Mouse (Mus musculus): ENCODE data around the gene Pmp22. TPM values are rescaled to one million over a fixed set of nuclear protein-coding genes. Genes with fewer than 3 reads are reported as not detected.

Pmp22 gene
- polyA plus RNA-seq, 1 experiment from 2014 or later = 21.5 TPM

- Histone ChIP-seq H3K9ac (no peak overlapping the region), H3K36me3 (no peaks in the 10 kb centered on the region), H3K9me3 (replicated peaks) (no peaks in the 10 kb centered on the region), H3K4me3 (replicated peaks) (no peak overlapping the region), H3K4me1 (replicated peaks) (no peaks in the 10 kb centered on the region; the same call in 1 of the 2 replicates), H3K27me3 (peaks cover 43% of the 10 kb centered on the region), H3K27ac (no peak overlapping the region), H3K4me2 (no peak overlapping the region)
- 53% methylated on average over 6 of the region's 6 CpGs for WGBS (ENCODE audit: insufficient replicate concordance)
- no peak for ATAC-seq (ENCODE audit: low read depth)
- no peak for DNase-seq
Observed at GRCm38 (mm10) chr11:63136205-63136604, 7.4 kb downstream of the Pmp22 start.

GRCm38 (mm10) chr11:63136836-63137416 is 8.1 kb downstream of the Pmp22 start:
- H3K9me3 ChIP-seq (replicated peaks) = no peaks in the 10 kb centered on the region
- no peak overlapping the region for H3K27ac ChIP-seq
- no peak overlapping the region for H3K4me2 ChIP-seq
- no peak overlapping the region for H3K4me3 ChIP-seq (replicated peaks)
- WGBS (ENCODE audit: insufficient replicate concordance) = 74% methylated on average over 4 of the region's 4 CpGs
- H3K4me1 ChIP-seq (replicated peaks) = no peaks in the 10 kb centered on the region
- H3K36me3 ChIP-seq = no peaks in the 10 kb centered on the region
- peaks cover 36% of the 10 kb centered on the region for H3K27me3 ChIP-seq
- no peak for DNase-seq
- H3K9ac ChIP-seq = no peak overlapping the region
- no peak for ATAC-seq (ENCODE audit: low read depth)

GRCm38 (mm10) chr11:63138739-63139138 is 10.0 kb downstream of the Pmp22 start:
- no peak overlapping the region for H3K27ac ChIP-seq
- ATAC-seq (ENCODE audit: low read depth) (no peak), DNase-seq (no peak)
- 0 out of 2 replicates have a peak, but pooled peaks cover 6% of the 10 kb centered on the region for H3K4me1 ChIP-seq (replicated peaks)
- WGBS (ENCODE audit: insufficient replicate concordance) = 23% methylated on average over 3 of the region's 3 CpGs
- no peak overlapping the region for H3K9ac ChIP-seq
- no peak overlapping the region for H3K4me3 ChIP-seq (replicated peaks)
- H3K9me3 ChIP-seq (replicated peaks) = no peaks in the 10 kb centered on the region
- H3K27me3 ChIP-seq = peaks cover 18% of the 10 kb centered on the region
- no peak overlapping the region for H3K4me2 ChIP-seq
- H3K36me3 ChIP-seq = no peaks in the 10 kb centered on the region

- no peak for ATAC-seq (ENCODE audit: low read depth)
- no peaks in the 10 kb centered on the region for H3K36me3 ChIP-seq
- no peak overlapping the region for H3K4me2 ChIP-seq
- DNase-seq = no peak
- no peaks in the 10 kb centered on the region for H3K9me3 ChIP-seq (replicated peaks)
- no peak overlapping the region for H3K27ac ChIP-seq
- peaks cover 9% of the 10 kb centered on the region for H3K4me1 ChIP-seq (replicated peaks)
- H3K27me3 ChIP-seq = no peaks in the 10 kb centered on the region
- H3K4me3 ChIP-seq (replicated peaks) = no peak overlapping the region
- 63% methylated on average over 5 of the region's 5 CpGs for WGBS (ENCODE audit: insufficient replicate concordance)
- H3K9ac ChIP-seq = no peak overlapping the region
Observed at GRCm38 (mm10) chr11:63142311-63142710, 13.5 kb downstream of the Pmp22 start.

- DNase-seq (no peak), ATAC-seq (ENCODE audit: low read depth) (no peak)
- H3K4me1 ChIP-seq (replicated peaks) = peaks cover 9% of the 10 kb centered on the region
- no peak overlapping the region for H3K27ac ChIP-seq
- no peak overlapping the region for H3K9ac ChIP-seq
- no peaks in the 10 kb centered on the region for H3K36me3 ChIP-seq
- H3K4me2 ChIP-seq = no peak overlapping the region
- H3K27me3 ChIP-seq = no peaks in the 10 kb centered on the region
- no peaks in the 10 kb centered on the region for H3K9me3 ChIP-seq (replicated peaks)
- H3K4me3 ChIP-seq (replicated peaks) = no peak overlapping the region
- WGBS (ENCODE audit: insufficient replicate concordance) = 67% methylated on average over 4 of the region's 4 CpGs
Observed at GRCm38 (mm10) chr11:63142816-63143215, 14.0 kb downstream of the Pmp22 start.

GRCm38 (mm10) chr11:63143486-63143885 is 14.7 kb downstream of the Pmp22 start:
- Histone ChIP-seq H3K4me1 (replicated peaks) (peaks cover 9% of the 10 kb centered on the region), H3K4me3 (replicated peaks) (no peak overlapping the region), H3K27ac (no peak overlapping the region), H3K27me3 (no peaks in the 10 kb centered on the region), H3K9me3 (replicated peaks) (no peaks in the 10 kb centered on the region), H3K36me3 (no peaks in the 10 kb centered on the region), H3K4me2 (no peak overlapping the region), H3K9ac (no peak overlapping the region)
- DNase-seq = no peak
- ATAC-seq (ENCODE audit: low read depth) = no peak
- WGBS (ENCODE audit: insufficient replicate concordance) = 62% methylated on average over 8 of the region's 8 CpGs

- Histone ChIP-seq H3K9me3 (replicated peaks) (no peaks in the 10 kb centered on the region), H3K27ac (no peak overlapping the region), H3K36me3 (no peaks in the 10 kb centered on the region), H3K4me1 (replicated peaks) (peaks cover 9% of the 10 kb centered on the region), H3K9ac (no peak overlapping the region), H3K4me3 (replicated peaks) (no peak overlapping the region), H3K4me2 (no peak overlapping the region), H3K27me3 (no peaks in the 10 kb centered on the region)
- 30% methylated on average over 7 of the region's 7 CpGs for WGBS (ENCODE audit: insufficient replicate concordance)
- DNase-seq = no peak
- ATAC-seq (ENCODE audit: low read depth) = no peak
Observed at GRCm38 (mm10) chr11:63146601-63147000, 17.8 kb downstream of the Pmp22 start.

- H3K4me1 ChIP-seq (replicated peaks) = peaks cover 3% of the 10 kb centered on the region
Observed at GRCm38 (mm10) chr11:63148276-63148675, 19.5 kb downstream of the Pmp22 start.

GRCm38 (mm10) chr11:63151857-63152256 is 23.1 kb downstream of the Pmp22 start:
- H3K4me1 ChIP-seq (replicated peaks) = no peaks in the 10 kb centered on the region
- H3K27ac ChIP-seq = no peak overlapping the region
- H3K9ac ChIP-seq = no peak overlapping the region
- H3K27me3 ChIP-seq = no peaks in the 10 kb centered on the region
- no peak overlapping the region for H3K4me3 ChIP-seq (replicated peaks)
- DNase-seq = no peak
- H3K36me3 ChIP-seq = no peaks in the 10 kb centered on the region
- ATAC-seq (ENCODE audit: low read depth) = no peak
- no peak overlapping the region for H3K4me2 ChIP-seq
- 55% methylated on average over 5 of the region's 5 CpGs for WGBS (ENCODE audit: insufficient replicate concordance)
- H3K9me3 ChIP-seq (replicated peaks) = no peaks in the 10 kb centered on the region

More at GRCm38 (mm10) chr11:63148276-63148675, 19.5 kb downstream of the Pmp22 start:
- Histone ChIP-seq H3K36me3 (no peaks in the 10 kb centered on the region), H3K4me3 (replicated peaks) (no peak overlapping the region), H3K27ac (no peak overlapping the region), H3K9ac (no peak overlapping the region), H3K4me2 (no peak overlapping the region), H3K9me3 (replicated peaks) (no peaks in the 10 kb centered on the region), H3K27me3 (no peaks in the 10 kb centered on the region)
- ATAC-seq (ENCODE audit: low read depth) = no peak
- WGBS (ENCODE audit: insufficient replicate concordance) = 42% methylated on average over 3 of the region's 3 CpGs
- DNase-seq = no peak

GRCm38 (mm10) chr11:63157117-63157516 is 28.3 kb downstream of the Pmp22 start:
- H3K36me3 ChIP-seq = no peaks in the 10 kb centered on the region

GRCm38 (mm10) chr11:63160926-63161325 is 32.1 kb downstream of the Pmp22 start:
- Histone ChIP-seq H3K9ac (no peak overlapping the region), H3K36me3 (no peaks in the 10 kb centered on the region), H3K4me1 (replicated peaks) (no peaks in the 10 kb centered on the region), H3K27me3 (no peaks in the 10 kb centered on the region), H3K4me3 (replicated peaks) (no peak overlapping the region), H3K9me3 (replicated peaks) (no peaks in the 10 kb centered on the region), H3K27ac (no peak overlapping the region), H3K4me2 (no peak overlapping the region)
- no peak for DNase-seq
- no peak for ATAC-seq (ENCODE audit: low read depth)

More at GRCm38 (mm10) chr11:63157117-63157516, 28.3 kb downstream of the Pmp22 start:
- Histone ChIP-seq H3K4me2 (no peak overlapping the region), H3K4me3 (replicated peaks) (no peak overlapping the region), H3K9me3 (replicated peaks) (no peaks in the 10 kb centered on the region), H3K27me3 (no peaks in the 10 kb centered on the region), H3K27ac (no peak overlapping the region), H3K4me1 (replicated peaks) (no peaks in the 10 kb centered on the region), H3K9ac (no peak overlapping the region)
- no peak for ATAC-seq (ENCODE audit: low read depth)
- no peak for DNase-seq
- 74% methylated on average over 4 of the region's 4 CpGs for WGBS (ENCODE audit: insufficient replicate concordance)

- Histone ChIP-seq H3K9ac (no peak overlapping the region), H3K27me3 (no peaks in the 10 kb centered on the region), H3K36me3 (no peaks in the 10 kb centered on the region), H3K4me1 (replicated peaks) (no peaks in the 10 kb centered on the region), H3K27ac (no peak overlapping the region), H3K4me2 (no peak overlapping the region), H3K4me3 (replicated peaks) (no peak overlapping the region), H3K9me3 (replicated peaks) (no peaks in the 10 kb centered on the region)
- no peak for DNase-seq
- WGBS (ENCODE audit: insufficient replicate concordance) = 74% methylated on average over 2 of the region's 2 CpGs
- ATAC-seq (ENCODE audit: low read depth) = no peak
Observed at GRCm38 (mm10) chr11:63162806-63163205, 34.0 kb downstream of the Pmp22 start.

All from liver, embryonic 13.5 days (tissue).